Mouse (Mus musculus): ENCODE data around the gene Prr5l. TPM values are rescaled to one million over a fixed set of nuclear protein-coding genes. Genes with fewer than 3 reads are reported as not detected.

Prr5l gene
- polyA plus RNA-seq, 1 experiment: 3.9 TPM

DNA sequence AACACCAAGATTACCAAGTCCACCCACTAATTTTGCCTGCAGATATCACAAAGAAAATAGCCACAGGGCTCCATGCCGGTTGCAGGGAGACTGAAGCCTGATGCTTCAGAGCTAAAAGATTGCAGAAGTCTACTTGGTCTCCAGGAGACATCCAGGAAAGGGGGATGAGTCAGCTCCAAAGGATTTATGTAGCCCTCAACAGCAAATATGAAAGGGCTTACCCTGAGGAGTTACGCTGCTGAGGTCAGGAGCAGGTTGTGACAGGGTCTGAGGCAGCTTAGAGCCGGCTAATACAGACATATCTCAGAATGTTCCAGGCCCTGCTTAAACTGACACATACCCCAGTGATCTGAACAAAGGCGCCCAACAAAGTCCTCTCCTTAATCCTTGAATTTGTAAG, 90.7 kb downstream of the Prr5l start:
- no peak overlapping the region for H3K27ac ChIP-seq (ENCODE audit: insufficient read depth, low read depth, low read length)
- no peak overlapping the region for H3K4me3 ChIP-seq (ENCODE audit: insufficient read depth, low read length)
- TF ChIP-seq POLR2A (IDR thresholded peaks at IDR 0.05; ENCODE audit: borderline replicate concordance, low read depth, low read length) (no peak), CTCF (IDR thresholded peaks at IDR 0.05; ENCODE audit: low read depth, low read length) (no peak)

DNA sequence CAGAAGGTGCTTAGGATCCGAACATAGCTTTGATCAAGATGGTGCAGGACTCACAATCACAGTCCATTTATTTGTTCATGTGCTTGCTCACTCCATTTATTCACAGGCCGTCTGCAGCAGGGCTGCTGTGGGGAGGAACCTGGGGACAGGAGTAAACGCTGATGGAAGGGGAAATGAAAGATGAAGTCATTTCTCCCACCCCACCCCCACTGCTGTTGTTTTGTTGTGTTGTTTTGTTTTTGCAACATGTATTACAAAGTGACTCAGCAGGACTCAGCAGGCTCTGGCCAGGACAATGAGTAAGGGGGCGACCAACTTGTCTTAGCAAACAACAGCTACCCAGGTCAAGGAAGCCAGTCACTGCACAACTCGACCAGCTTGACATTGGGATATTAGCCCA, 99.6 kb downstream of the Prr5l start:
- peaks cover 44% of the 10 kb centered on the region for H3K4me1 ChIP-seq (ENCODE audit: control insufficient read depth, insufficient read depth, low read length)

More for the DNA sequence above, 90.7 kb downstream of the Prr5l start:
- H3K4me1 ChIP-seq (ENCODE audit: control insufficient read depth, insufficient read depth, low read length): peaks cover 6% of the 10 kb centered on the region

DNA sequence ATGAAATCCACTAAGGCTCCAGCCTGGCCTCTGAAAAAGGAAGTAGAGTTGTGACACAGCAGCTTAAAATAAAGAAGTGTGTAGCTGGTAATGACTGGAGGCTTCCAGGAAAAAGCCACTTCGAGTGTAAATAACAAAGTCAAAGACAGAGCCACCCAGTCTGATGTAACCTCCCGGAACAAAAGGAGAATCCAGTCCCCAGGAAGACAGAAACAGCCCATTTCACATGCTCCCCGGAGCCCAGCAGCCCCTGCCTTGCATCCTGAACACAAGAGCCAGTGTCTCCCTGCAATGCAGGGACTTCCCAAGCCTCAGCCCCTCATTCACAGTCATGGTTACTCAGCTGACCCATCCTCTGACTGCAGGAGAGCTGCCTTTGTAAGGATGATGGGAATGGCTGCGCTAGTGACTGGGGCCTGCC, 101.5 kb downstream of the Prr5l start:
- TF ChIP-seq CTCF (IDR thresholded peaks at IDR 0.05; ENCODE audit: low read depth, low read length) (no peak), POLR2A (IDR thresholded peaks at IDR 0.05; ENCODE audit: borderline replicate concordance, low read depth, low read length) (no peak)
- 0 out of 2 replicates have a peak overlapping the region, but pooled peaks have one; percentile 2 for H3K4me3 ChIP-seq (ENCODE audit: insufficient read depth, low read length)
- peaks cover 49% of the 10 kb centered on the region for H3K4me1 ChIP-seq (ENCODE audit: control insufficient read depth, insufficient read depth, low read length)
- H3K27ac ChIP-seq (ENCODE audit: insufficient read depth, low read depth, low read length): peak overlapping the region; percentile 47

More for the DNA sequence above, 99.6 kb downstream of the Prr5l start:
- no peak for TF ChIP-seq POLR2A (IDR thresholded peaks at IDR 0.05; ENCODE audit: borderline replicate concordance, low read depth, low read length)
- TF ChIP-seq CTCF (IDR thresholded peaks at IDR 0.05; ENCODE audit: low read depth, low read length): no peak
- H3K27ac ChIP-seq (ENCODE audit: insufficient read depth, low read depth, low read length): no peak overlapping the region
- H3K4me3 ChIP-seq (ENCODE audit: insufficient read depth, low read length): no peak overlapping the region

DNA sequence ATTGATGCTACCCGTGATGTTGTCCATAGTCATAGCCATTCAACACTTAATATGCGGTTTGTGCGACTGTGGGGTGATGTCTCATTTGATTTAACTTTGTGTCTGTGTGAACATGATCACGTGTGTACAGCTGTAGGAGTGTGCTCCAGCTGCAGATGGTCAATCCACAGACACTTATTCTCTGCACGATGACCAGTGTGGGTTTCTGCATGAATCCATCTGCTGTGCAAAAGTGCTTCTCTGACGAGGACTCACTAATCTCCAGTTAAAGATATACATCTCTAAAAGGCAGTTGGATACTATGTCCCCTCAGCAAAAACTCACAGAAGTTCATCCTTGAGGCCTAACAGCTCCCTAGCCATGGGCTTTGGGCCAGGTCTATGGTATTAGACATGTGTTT, 104.7 kb downstream of the Prr5l start:
- no peak overlapping the region for H3K27ac ChIP-seq (ENCODE audit: insufficient read depth, low read depth, low read length)

DNA sequence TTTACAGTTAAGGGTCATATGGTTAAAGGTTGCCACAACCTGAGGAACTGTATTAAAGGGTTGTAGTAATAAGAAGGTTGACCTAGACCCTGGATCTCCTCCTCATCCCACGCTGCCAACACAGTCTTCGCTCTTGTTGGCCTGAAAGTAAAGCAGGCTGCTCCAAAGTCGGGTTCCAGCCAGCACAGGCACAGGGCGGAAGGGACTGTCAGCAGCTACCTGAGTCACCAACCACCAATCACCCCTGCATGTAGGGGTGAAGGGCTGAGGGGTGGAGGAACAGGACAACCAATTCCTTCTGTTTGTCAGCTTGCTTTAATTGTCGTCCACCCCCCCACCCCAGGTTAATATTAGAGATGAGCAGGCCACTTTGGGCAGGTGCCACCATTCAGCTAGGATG, 119.3 kb downstream of the Prr5l start:
- H3K27ac ChIP-seq (ENCODE audit: insufficient read depth, low read depth, low read length): peak overlapping the region; percentile 24
- H3K4me1 ChIP-seq (ENCODE audit: control insufficient read depth, insufficient read depth, low read length): peaks cover 37% of the 10 kb centered on the region
- no peak for TF ChIP-seq POLR2A (IDR thresholded peaks at IDR 0.05; ENCODE audit: borderline replicate concordance, low read depth, low read length)
- TF ChIP-seq CTCF (IDR thresholded peaks at IDR 0.05; ENCODE audit: low read depth, low read length): no peak
- no peak overlapping the region for H3K4me3 ChIP-seq (ENCODE audit: insufficient read depth, low read length)

More for the DNA sequence above, 104.7 kb downstream of the Prr5l start:
- TF ChIP-seq POLR2A (IDR thresholded peaks at IDR 0.05; ENCODE audit: borderline replicate concordance, low read depth, low read length): no peak
- TF ChIP-seq CTCF (IDR thresholded peaks at IDR 0.05; ENCODE audit: low read depth, low read length): no peak
- Histone ChIP-seq H3K4me3 (ENCODE audit: insufficient read depth, low read length) (no peak overlapping the region), H3K4me1 (ENCODE audit: control insufficient read depth, insufficient read depth, low read length) (peaks cover 43% of the 10 kb centered on the region)

DNA sequence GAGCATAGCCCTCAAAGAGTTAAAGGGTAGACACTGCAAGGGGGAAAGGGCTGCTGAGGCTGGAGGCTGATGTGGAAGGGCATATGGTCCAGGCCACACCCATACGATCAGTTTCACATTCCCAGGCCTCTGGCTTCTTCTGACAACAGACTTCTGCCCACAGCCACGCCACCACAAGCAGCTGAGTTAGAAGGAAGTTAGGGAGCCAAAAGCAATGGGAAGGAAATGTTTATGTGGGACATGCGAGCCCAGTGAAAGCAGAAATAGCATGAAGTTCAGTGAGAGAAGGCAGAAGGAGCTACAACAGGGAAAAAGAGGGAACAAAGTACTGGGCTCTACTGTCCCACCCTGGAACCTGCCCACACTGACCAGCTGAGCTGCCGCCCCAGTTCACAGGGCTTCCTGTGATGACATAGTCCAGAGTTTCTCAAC, 119.9 kb downstream of the Prr5l start:
- TF ChIP-seq POLR2A (IDR thresholded peaks at IDR 0.05; ENCODE audit: borderline replicate concordance, low read depth, low read length) (no peak), CTCF (IDR thresholded peaks at IDR 0.05; ENCODE audit: low read depth, low read length) (no peak)
- peaks cover 34% of the 10 kb centered on the region for H3K4me1 ChIP-seq (ENCODE audit: control insufficient read depth, insufficient read depth, low read length)
- peak overlapping the region; percentile 15 for H3K4me3 ChIP-seq (ENCODE audit: insufficient read depth, low read length)
- H3K27ac ChIP-seq (ENCODE audit: insufficient read depth, low read depth, low read length): peak overlapping the region; percentile 70

DNA sequence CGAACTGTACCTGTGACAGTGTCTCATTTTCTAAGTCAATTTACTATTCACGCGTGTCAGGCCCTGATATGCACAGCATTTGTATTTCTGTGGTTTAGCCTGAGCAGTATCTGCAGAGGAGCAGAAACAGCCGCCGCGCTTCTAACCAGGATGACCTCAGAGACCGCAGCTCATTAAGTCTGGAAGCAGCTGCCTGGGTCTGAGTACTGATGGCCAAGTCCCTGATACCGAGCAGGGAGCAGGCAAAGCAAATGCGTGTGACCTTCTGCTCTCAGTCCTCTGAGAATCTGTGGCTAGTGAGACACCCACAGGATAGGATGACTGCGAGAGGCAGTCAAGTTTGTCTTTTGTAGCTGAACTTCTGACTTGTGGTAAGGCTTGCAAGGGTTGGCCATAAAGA, 120.4 kb downstream of the Prr5l start:
- no peak for TF ChIP-seq POLR2A (IDR thresholded peaks at IDR 0.05; ENCODE audit: borderline replicate concordance, low read depth, low read length)
- TF ChIP-seq CTCF (IDR thresholded peaks at IDR 0.05; ENCODE audit: low read depth, low read length): no peak
- Histone ChIP-seq H3K4me3 (ENCODE audit: insufficient read depth, low read length) (peak overlapping the region; percentile 15), H3K4me1 (ENCODE audit: control insufficient read depth, insufficient read depth, low read length) (peaks cover 28% of the 10 kb centered on the region), H3K27ac (ENCODE audit: insufficient read depth, low read depth, low read length) (peak overlapping the region; percentile 70)

DNA sequence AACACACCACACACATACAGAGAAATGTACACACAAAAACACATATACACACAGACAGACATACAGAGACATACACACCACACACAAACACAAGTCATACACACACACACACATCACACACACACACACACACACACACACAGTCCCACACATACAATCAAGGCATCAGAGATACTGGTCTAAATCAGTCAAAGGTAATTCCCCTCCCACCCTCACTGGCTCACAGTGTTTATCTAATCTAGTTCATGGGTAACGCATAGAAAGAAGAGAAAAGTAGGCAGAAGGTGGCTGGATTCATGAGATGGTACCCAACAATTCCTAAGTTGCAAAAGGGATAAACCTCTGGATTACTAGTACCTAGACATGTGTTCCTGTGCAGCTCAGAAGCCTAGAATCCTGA, 120.9 kb downstream of the Prr5l start:
- no peak overlapping the region for H3K27ac ChIP-seq (ENCODE audit: insufficient read depth, low read depth, low read length)
- H3K4me1 ChIP-seq (ENCODE audit: control insufficient read depth, insufficient read depth, low read length): peaks cover 28% of the 10 kb centered on the region

DNA sequence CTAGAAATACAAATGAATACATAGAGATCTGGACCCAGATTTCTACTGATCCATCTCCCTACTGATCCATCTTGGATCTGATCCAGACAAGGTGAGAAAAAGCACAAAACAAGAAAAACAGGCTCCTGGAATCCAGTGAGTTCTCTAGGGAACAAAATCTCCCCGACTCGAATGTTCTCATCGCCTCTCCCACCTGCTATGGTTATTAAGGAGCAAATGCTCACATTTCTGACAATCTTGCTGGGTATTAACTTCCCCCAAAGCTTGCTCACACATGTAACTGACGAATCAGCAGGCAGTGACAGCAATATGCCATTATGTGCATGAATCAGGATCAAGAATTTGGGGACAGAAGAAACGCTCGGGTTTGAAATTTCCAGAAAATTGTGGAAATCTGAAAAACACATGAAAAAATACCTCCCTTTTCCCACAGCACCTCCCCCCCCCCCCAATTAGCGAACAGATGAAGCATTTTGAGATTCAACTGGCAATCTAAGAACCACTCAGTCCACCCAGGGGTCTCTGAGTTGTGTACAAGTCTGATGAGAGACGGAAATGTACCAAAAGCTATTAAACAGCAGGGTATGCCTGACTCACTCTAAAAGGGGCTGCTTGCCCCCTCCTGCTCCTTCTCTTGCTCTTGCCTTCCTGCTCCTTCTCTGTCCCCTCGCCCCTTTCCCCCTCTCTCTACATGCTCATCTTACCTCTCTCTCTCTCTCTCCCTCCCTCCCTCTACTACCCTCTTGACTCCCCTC, 123.1 kb downstream of the Prr5l start:
- Histone ChIP-seq H3K4me1 (ENCODE audit: control insufficient read depth, insufficient read depth, low read length) (peaks cover 18% of the 10 kb centered on the region), H3K27ac (ENCODE audit: insufficient read depth, low read depth, low read length) (no peak overlapping the region), H3K4me3 (ENCODE audit: insufficient read depth, low read length) (no peak overlapping the region)
- TF ChIP-seq CTCF (IDR thresholded peaks at IDR 0.05; ENCODE audit: low read depth, low read length): no peak
- no peak for TF ChIP-seq POLR2A (IDR thresholded peaks at IDR 0.05; ENCODE audit: borderline replicate concordance, low read depth, low read length)

More for the DNA sequence above, 120.9 kb downstream of the Prr5l start:
- no peak overlapping the region for H3K4me3 ChIP-seq (ENCODE audit: insufficient read depth, low read length)
- TF ChIP-seq POLR2A (IDR thresholded peaks at IDR 0.05; ENCODE audit: borderline replicate concordance, low read depth, low read length) (no peak), CTCF (IDR thresholded peaks at IDR 0.05; ENCODE audit: low read depth, low read length) (no peak)

DNA sequence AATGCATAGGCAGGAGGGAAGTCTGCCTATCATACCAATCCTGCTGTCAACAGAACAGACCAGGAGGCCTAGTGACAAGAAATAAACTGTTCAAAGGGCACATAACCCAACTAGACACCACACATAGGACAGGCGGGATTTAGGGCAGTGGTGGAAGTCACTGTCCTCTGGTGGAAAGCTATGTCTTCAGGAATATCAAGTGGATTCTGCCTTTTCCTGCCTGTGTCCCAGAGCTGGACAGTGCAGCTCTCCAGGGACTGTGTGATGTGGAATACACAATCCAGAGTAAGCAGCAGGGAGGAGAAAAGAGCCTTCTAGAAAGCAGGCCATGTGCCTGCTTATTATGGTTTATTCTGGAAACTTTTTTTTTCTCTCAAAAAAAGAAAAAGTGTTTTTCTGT, 125.0 kb downstream of the Prr5l start:
- TF ChIP-seq POLR2A (IDR thresholded peaks at IDR 0.05; ENCODE audit: borderline replicate concordance, low read depth, low read length) (no peak), CTCF (IDR thresholded peaks at IDR 0.05; ENCODE audit: low read depth, low read length) (no peak)
- Histone ChIP-seq H3K4me1 (ENCODE audit: control insufficient read depth, insufficient read depth, low read length) (peaks cover 10% of the 10 kb centered on the region), H3K4me3 (ENCODE audit: insufficient read depth, low read length) (no peak overlapping the region), H3K27ac (ENCODE audit: insufficient read depth, low read depth, low read length) (no peak overlapping the region)

Measured in bone marrow macrophage, adult 2 months (primary cell).